Mouse (Mus musculus) forelimb bud, embryonic 11.5 days (tissue): ENCODE measurements at regions not wholly inside any gene's neighbourhood (a gene's known extent, or its start where the extent isn't known, plus 50 kb on each side); places are given as distances from the start of the nearest gene placed in this dataset.

Experiments used
- DNase-seq: peaks from one replicate; pipeline ENCODE4 v3.0.0-alpha.2; 2012; ENCODE audit warnings: low read depth, low spot score

DNA sequence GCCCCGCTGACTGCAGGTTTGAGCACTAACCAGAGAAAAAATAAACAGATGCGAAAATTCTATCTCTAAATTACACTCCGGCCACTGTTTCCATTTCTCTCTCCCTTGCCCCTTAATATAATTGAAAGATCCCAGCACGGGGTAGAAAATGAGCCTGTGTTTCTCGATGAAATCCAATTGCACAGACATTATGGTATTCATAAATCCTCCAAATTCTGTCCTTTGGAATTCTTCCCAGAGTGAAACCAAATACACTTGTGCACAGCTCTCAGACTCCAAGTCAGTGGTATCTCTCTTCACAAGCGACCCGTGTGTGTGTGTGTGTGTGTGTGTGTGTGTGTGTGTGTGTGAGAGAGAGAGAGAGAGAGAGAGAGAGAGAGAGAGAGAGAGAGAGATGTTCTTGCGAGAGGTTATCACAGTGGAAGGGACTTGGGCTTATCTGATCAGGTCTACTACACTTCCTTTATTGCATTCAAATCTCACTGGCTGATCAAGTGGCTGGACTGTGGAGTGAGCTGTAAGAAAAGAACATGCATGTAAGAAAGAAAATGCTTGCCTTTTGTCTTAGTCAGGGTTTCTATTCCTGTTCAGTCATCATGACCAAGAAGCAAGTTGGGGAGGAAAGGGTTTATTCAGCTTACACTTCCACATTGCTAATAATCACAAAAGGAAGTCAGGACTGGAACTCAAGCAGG is 529.6 kb upstream of the Gm19410 start:
- no peak for DNase-seq

DNA sequence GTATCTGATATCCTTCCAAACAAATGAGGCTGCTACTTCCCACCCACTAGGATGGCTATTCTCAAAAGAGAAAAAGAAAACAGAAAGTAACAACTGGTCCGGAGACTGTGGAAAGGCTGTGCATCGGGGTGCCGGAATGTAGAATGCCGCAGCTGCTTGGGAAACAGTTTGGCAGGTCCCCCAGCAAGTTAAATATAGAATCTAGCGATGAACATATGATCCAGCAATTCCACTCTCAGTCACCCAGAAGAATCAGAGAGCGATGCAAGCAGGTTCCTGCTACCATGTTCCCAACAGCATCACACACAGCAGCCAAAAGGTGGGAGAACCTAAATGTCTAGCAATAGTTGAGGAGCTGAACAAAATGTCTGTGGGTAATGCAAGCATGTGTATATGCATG is 528.3 kb upstream of the Gm19410 start:
- no peak for DNase-seq

DNA sequence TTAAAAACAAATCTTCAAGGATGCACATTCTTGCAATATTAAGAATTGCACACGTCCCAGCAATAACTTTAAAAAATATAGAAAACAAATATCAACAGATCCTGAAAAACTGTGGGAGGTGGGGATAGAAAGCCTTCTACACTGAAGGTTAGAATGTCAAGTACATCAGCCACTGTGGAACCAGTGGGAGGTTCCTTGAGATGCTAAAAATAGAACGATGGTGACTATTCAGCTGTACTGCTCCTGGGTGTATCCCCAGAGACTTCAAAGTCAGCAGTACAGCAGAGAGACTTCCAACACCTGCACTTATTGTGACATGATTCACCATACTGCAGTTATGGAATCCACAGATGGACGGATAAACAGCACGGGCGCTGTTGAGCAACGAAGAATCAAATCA is 524.7 kb upstream of the Gm19410 start:
- no peak for DNase-seq

GRCm38 (mm10) chr8:35243555-35243954 is 522.0 kb upstream of the Gm19410 start:
- no peak for DNase-seq

DNA sequence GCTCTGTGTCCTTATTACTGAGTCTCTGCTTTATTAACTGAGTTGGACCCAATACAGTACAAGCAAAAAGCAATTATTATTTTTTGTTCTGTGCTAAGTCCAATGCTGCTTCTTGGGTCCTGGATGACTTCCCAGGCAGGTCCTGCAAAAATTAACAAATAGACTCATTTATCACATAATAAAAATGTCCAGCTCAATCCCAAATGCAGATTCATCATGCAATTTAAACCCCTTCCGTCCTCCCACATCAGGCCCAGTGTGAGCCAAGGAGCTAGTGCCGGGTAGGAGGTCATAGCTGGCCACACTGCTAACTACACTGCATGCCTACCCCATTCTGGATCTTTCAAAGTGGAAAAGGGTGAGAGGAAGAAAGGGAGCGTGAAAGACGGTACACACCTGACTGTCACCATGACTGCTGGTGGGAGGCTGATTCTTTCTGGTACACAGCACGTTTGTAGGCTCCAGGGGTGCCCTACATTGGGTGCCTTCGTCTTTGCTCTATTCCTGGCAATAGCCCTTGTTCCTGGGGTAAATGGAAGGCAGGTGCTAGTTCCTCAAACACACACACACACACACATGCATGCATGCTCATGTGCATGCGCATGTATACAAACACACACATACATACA is 515.7 kb upstream of the Gm19410 start:
- DNase-seq: no peak

DNA sequence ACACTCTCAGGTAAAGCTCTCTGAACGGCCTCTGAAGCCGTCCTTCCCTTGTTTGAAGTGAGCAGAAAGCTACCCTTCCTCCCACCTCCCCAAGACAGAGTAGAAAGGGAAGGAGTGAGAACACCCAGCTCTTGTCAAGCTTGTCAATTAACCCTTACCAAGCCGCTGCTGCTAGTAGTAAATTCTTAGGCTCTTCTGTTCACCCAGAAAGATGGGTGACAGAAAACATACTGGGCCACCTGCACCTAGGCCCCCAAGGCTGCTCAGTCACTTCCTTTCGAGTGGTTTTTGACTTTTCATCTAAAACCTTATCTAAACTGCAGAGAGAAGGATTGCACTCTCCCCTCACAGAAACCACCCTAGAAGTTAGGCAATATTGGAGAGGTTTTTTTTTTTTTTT is 514.9 kb upstream of the Gm19410 start:
- DNase-seq: no peak

DNA sequence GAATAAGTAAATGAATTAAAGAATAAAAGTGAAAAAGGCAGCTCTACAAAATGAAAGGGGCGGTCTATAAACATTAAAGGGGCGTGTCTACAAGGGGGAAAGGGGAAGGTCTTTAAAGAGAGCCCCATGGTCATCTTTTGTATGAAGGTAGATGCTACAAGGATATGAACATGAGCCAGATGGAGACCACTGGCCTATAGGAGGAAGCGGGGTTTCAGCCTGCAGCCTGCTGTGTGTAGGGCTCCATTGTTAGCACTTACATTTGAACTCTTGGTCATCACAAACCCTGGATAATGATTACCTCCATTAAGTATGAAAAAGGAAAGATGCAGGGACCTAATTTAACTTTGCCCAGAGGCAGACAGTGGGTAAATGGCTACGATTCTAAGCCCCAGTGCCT is 511.6 kb upstream of the Gm19410 start:
- DNase-seq: no peak

DNA sequence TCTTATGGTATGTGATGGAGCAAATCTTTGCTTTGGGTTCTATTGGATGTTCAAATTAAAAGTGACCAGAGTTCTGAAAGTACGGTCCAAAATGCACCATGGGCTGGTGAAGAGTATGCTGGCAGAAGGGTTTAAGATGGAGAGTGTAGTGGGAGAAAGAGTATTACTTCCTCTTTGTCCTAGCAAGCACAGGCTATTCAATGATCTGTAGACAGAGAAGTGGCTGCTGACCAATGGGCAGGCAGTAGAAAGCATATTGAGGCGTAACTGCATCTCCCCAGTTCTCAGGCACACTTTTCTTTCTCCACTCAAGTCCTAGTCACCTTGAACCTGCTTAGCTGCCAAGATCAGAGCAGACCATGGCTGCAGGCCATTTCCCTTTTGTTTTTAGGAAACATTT is 510.3 kb upstream of the Gm19410 start:
- no peak for DNase-seq

DNA sequence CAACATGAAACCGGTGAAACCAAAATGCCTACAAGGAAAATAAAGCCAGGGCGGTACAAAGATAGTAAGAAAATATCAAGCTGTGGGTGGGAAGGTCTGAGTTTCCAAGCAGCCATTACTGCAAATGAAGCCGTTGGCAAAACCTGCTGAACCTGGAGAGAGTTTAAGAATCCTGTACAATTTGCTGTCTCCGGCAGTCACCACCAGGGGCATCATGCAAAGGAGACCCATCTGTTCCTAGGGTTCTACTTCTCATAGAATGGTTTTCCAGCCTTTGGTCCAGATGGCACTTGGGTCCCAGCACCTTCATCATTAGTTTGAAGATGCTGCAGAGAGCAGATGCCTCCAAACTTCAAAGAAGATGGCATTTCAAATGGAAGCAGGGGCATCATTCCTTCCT is 508.6 kb upstream of the Gm19410 start:
- DNase-seq: no peak

GRCm38 (mm10) chr8:35268221-35268620 is 497.4 kb upstream of the Gm19410 start:
- DNase-seq: no peak

GRCm38 (mm10) chr8:35268986-35269385 is 496.6 kb upstream of the Gm19410 start:
- DNase-seq: no peak

GRCm38 (mm10) chr8:35275972-35276371 is 489.6 kb upstream of the Gm19410 start:
- no peak for DNase-seq

GRCm38 (mm10) chr8:35276460-35276859 is 489.1 kb upstream of the Gm19410 start:
- no peak for DNase-seq

- no peak for DNase-seq
Measured at GRCm38 (mm10) chr8:35278946-35279345, 486.6 kb upstream of the Gm19410 start.

GRCm38 (mm10) chr8:35280741-35281140 is 484.8 kb upstream of the Gm19410 start:
- no peak for DNase-seq

GRCm38 (mm10) chr8:35283366-35283765 is 482.2 kb upstream of the Gm19410 start:
- no peak for DNase-seq

- no peak for DNase-seq
Measured at GRCm38 (mm10) chr8:35289018-35289417, 476.6 kb upstream of the Gm19410 start.

GRCm38 (mm10) chr8:35289967-35290366 is 475.6 kb upstream of the Gm19410 start:
- peak; percentile 28 for DNase-seq

DNA sequence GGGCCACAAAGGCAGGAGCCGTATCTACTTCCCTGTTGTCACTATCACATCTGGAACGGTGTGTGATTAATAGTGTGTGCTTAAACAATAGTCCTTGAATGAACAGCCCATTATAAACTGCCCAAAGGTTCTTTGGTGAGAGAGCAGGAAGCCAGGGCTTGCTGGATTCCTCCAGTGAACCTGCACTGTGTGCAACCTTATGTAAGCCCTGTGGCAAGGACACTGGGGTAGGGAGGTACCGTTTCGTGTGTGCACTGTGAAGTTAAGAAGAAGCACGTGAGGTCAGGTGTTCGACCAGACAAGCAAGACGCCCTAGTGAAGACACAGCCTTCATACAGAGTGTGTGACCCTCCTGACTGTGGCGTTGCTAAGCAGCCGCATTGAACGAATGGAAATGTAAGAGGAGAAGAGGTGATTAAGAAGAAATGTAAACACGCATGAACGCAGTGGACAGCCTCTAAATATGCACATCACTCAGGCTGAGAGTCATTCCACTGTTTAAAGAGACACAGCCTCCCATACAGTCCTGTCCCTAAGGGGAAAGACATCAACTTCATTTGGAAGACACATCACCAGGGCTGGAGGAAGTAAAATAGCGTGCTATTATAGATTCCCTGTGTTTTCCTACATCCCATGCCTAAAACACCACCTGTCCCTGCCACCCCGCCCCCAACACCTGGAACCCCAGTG is 472.0 kb upstream of the Gm19410 start:
- DNase-seq: no peak

DNA sequence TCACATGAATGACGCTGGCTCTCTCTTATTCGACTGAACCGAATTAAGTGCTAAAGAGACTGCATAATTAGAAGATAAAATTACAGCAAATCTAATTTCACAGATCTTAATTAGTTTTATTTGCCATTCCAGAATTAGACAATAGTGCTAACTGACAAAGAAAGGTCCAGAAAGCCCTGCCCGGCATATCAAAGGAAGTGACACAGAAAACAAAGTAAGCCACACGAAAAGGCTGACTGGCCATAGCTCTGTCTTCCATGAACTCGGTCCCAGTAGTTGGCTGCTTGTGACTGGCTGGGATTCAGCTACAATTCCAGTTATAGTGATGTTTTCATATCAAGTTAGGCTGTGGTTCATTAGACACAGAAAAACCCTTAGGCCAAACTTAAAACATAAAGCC is 468.7 kb upstream of the Gm19410 start:
- DNase-seq: no peak

- no peak for DNase-seq
Measured at GRCm38 (mm10) chr8:35299088-35299487, 466.5 kb upstream of the Gm19410 start.

DNA sequence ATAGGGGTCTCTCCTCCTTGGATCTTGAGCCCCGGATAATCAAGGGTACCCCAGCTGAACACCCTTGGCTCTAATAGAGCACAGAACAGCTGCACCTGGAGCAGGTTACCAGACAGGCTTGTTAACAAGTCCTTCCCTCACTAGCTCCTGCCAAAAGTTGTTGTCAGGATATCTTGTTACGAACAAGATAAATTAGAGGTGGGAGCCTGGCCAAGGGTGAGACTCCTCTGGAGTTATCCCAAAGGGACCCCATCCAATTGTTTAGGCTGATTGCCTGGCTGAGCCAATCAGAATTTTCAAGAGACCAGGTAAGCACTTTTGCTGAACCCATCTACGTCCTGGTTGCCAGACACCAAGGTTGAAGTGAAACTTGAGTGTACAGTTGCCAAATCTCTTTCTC is 465.2 kb upstream of the Gm19410 start:
- DNase-seq: no peak

GRCm38 (mm10) chr8:35300881-35301521 is 464.6 kb upstream of the Gm19410 start:
- DNase-seq: no peak
